Mouse (Mus musculus): Measurements from ENCODE around the gene Gatad2a.

Gatad2a gene

GRCm38 (mm10) chr8:69876097-69876496 lies 120.1 kb downstream of the Gatad2a start:
- CTCF ChIA-PET, result interaction anchor here (1.1 kb wide), 1 partner anchor 81 kb away, joined by 3 read pairs; no protein-coding TSS in a partner anchor

GRCm38 (mm10) chr8:69874654-69875053 lies 121.5 kb downstream of the Gatad2a start:
- CTCF ChIA-PET, result no interaction called here

- CTCF ChIA-PET, result no interaction called here
Measured at GRCm38 (mm10) chr8:69874155-69874554, 122.0 kb downstream of the Gatad2a start.

GRCm38 (mm10) chr8:69870907-69871306 lies 125.3 kb downstream of the Gatad2a start:
- CTCF ChIA-PET, result no interaction called here

GRCm38 (mm10) chr8:69870003-69870765 lies 126.0 kb downstream of the Gatad2a start:
- CTCF ChIA-PET, result no interaction called here

DNA sequence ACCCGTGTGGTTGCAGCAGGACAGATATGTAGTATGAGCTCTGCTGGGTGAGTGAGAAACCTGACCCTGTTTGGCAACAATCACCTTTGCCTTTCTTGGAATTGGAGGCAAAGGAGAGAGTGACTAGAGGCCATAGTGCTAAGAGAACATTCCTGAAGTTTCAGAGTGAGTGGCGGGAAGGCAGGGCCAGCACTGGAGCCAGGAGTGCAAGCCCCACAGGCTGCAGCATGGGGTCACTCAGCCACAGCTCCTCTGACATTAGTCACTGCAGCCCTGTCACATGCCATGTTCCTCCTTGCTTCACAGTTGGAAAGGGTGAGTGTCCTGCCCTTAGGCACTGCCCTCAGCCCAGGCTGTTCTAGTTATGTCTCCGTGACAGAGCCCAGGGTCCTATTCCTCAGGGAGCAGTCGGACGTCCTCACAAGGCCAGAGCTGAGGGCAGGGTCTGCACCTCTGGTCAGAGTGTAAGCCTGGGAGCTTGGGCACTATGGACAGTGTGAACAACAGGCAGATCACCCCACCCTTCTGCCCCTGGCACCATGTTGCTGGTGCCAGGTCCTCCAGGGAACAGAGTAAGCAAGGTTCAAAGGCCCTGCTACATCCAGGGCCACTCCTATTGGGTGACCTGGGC lies 128.4 kb downstream of the Gatad2a start:
- CTCF ChIA-PET, result interaction anchor here (0.5 kb wide), 1 partner anchor 903 kb away, joined by 6 read pairs; no protein-coding TSS in a partner anchor

DNA sequence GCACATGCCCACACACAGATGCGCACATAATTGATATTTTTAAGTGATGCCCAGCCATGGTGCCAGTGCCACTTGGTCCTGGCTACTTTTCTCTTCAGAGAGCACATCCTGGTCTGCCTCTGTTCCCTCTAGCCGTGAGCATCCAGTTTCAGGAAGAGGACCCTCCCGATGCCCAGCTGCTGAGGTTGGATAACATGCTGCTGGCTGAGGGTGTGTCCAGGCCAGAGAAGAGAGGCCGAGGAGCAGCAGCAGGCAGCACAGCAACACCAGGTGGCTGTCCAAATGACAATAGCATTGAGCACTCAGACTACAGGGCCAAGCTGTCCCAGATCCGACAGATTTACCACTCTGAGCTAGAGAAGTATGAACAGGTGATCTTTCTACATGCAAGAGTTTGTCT lies 132.0 kb downstream of the Gatad2a start:
- CTCF ChIA-PET, result no interaction called here

GRCm38 (mm10) chr8:69863387-69864020 lies 132.7 kb downstream of the Gatad2a start:
- CTCF ChIA-PET, result no interaction called here

- CTCF ChIA-PET, result interaction anchor here (0.7 kb wide), 1 partner anchor 51 kb away, joined by 3 read pairs; no protein-coding TSS in a partner anchor
Measured at GRCm38 (mm10) chr8:69861251-69861650, 134.9 kb downstream of the Gatad2a start.

GRCm38 (mm10) chr8:69860807-69861206 lies 135.4 kb downstream of the Gatad2a start:
- CTCF ChIA-PET, result interaction anchor here (0.6 to 0.7 kb wide), 2 partner anchors 51 to 82 kb away, joined by 3 read pairs; no protein-coding TSS in a partner anchor
